Mouse (Mus musculus) c-Kit-negative CD71-positive TER-119-positive erythroid progenitor cells, embryonic 14.5 days (primary cell): ENCODE results near the gene Gm5244.

Experiments
- DNase-seq: peaks from one replicate; pipeline ENCODE4 v3.0.0-alpha.2; 2013; ENCODE audit warnings: low read depth, low spot score

The Gm5244 gene

GRCm38 (mm10) chr19:12846382-12846781 lies at the start of gene Gm5244:
Gm5244 (plus strand) TSS chr19:12846682.
- DNase-seq = no peak

DNA sequence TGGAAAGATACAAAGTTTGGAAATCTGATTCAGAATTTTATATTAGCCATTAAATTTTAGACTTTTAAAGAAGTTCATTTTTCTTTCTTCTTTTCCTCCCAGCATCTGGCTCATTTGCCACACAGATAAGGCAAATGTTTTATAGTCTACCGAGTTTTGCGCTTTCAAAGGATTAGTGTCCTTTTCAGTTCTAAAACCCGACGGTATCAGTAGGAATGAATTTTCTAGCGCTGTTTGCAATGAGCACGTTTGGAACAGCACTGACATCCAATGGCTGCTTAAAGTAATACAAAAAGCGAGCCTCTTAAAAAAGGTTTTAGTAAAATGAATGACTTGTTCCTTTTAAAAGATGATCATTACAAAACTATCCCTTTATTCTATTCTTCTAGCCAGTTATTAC lies 49.4 kb upstream of the Gm5244 start:
- peak; percentile 36 for DNase-seq

GRCm38 (mm10) chr19:12798404-12798803 lies 48.1 kb upstream of the Gm5244 start:
- DNase-seq = no peak

GRCm38 (mm10) chr19:12799081-12799480 lies 47.4 kb upstream of the Gm5244 start:
- no peak for DNase-seq

DNA sequence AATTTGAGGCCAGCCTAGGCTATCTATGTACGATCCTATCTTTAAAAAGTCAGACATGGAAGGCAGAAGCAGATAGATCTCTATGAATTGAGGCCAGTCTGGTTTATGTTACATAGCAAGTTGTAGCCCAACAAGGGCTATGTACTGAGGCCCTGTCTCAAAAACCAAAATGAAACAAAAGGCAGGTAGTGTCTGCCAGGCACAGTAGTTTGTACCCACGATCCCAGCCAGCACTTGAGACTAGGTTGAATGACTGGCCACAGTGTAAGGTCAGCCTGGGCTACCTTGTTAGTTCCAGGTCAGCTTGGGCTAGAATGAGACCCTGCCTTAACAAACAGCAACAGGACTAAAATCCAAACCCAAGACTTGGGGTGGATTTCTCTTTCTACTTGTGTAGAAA lies 45.9 kb upstream of the Gm5244 start:
- DNase-seq = no peak

- no peak for DNase-seq
Measured at GRCm38 (mm10) chr19:12801046-12801445, 45.4 kb upstream of the Gm5244 start.

GRCm38 (mm10) chr19:12802830-12803229 lies 43.7 kb upstream of the Gm5244 start:
- no peak for DNase-seq

DNA sequence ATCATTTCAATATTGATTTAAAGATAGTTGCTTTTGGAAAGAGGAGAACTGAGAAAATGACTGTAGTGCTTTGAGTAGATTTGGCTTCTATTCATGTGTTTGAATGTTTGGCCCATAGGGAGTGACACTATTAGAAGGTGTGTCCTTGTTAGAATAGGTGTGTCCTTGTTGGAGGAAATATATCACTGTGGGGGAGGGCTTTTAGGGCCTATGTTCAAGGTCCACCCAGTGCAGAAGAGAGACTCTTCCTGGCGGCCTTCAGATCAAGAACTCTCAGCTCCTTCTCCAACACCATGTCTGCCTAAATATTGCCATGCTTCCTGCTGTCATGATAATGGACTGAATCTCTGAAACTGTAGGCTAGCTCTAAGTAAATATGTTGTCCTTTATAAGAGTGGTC lies 42.2 kb upstream of the Gm5244 start:
- no peak for DNase-seq

GRCm38 (mm10) chr19:12805730-12806129 lies 40.8 kb upstream of the Gm5244 start:
- DNase-seq = no peak

DNA sequence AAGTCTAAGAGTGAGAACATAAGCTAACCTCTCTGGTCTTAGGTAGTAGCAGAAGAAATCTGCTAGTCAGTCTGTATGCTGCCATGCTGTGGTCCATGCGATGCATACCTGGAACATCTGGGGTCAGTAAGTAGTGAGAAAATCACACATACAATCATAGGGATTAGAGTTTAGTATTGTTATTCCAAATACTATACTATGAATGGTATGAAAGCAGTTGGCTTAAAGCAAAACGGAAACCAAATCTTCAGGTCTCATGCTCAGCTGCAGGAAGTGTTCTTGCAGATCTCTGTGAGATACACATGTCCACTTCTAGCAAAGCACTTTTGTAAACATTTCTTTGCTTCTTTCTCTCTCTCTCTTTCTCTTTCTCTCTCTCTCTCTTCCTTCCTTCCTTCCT lies 40.3 kb upstream of the Gm5244 start:
- no peak for DNase-seq

DNA sequence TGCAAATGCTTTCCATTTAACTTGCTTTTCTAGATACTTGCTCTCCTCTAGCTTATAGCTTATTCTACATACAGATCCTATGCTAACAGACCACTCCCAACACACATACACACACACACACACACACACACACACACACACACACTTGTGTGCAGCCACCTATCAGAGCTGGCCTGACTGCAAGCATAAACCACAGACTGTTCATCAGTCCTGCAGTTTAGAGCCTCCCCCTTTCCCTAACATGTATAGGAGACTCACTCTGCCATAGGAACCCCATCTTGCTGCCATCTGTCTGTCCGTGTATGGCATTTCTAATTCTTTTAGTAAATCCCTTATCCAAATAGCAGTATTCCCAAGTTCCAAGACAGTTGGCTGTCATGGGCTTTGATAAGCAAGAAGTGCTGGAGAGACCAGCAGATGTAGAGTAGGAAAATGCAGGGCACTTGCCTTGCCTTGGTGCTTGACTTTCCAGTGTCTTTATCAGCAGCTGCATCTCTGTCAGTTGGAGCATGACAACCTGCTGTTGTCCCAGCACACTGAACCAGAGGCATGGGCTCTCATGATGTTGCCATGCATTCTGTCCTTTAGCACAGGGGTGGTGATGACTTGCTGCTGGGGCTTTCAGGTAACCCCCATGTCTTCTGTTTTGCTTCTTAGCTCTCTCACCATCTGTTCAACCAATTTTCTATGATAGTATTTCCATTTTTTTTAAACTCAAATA lies 33.7 kb upstream of the Gm5244 start:
- DNase-seq = no peak

GRCm38 (mm10) chr19:12813883-12814282 lies 32.6 kb upstream of the Gm5244 start:
- DNase-seq = no peak

GRCm38 (mm10) chr19:12818507-12818906 lies 28.0 kb upstream of the Gm5244 start:
- DNase-seq = no peak

DNA sequence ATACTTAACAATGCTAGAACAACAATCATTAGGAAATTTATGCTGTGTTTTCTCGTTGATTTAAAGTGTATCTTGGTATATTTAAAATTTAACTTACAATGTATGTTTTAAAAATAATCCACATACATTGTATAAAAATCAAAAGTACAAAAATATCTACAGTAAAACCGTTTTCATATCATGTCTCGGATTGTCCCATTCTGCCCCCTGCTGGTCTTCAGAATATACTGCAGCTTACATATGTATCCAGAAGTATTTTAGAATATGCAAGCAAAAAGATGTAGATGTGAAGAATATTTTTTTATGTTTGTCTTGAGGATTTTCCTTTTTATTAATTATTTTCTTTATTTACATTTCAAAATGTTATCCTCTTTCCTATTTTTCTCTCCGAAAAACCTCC lies 26.1 kb upstream of the Gm5244 start:
- peak; percentile 47 for DNase-seq

DNA sequence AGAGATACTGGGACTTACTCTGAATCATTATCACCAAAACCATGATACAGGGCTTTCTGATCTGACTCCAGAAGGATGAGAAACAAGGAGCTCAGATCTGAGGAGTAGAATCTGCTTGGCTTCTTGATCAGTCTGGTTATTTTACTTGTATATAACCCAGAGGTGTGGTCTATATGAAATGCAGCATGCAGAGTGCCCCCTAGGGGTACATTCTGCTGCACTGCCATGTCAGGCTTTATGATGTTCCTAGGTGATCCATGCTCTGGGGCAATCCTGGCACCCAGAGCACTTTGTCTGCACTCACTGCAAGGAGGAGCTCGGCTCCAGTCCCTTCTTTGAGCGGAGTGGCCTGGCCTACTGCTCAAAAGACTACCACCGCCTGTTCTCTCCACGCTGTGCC lies 21.9 kb upstream of the Gm5244 start:
- DNase-seq = no peak

DNA sequence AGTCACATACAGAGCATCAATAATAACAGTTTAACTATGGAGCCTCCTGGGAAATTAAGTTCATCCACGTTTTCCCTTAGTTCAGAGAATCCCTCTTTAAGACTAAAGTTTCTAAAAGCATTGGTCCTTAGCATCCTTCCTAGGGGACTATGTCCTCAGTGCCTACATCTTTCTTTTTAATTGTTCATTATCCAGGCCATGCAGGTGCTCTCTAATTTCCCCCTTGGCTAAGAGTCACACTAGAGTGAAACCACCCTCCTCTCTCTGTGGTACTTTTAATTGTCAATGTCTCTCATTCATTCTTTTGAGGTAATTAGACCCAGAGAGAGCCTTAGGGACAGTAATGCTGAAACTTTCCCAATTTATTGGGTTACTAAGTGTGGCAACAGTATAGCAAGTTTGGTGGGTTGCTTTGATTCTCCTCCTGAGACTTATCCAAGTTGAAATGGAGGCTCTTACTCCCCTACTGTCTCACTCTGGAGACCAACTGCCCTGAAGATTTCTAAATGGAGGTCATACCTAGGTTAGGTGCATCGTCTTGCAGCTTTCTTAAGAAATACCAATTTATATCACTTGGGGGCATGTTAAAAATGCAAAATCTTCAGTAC lies 15.6 kb upstream of the Gm5244 start:
- DNase-seq = no peak

DNA sequence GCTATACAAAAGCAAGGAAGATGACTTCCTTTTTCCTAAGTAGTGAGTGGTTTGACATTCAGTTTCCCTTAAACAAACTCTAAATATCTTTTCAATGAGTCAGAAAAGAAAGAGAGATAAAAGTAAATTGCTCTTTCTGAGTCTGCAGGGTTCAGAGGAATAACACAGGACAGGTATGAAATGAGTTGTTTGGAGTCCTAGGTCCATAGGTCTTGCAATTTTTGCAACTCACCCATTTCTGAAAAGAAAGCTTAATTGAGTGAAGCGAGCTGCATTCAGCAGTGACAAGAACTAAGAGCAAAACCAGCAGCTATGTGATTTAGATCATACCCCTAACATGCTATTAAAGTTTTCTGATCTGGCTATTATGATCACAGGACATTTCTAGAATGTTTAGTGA lies 14.9 kb upstream of the Gm5244 start:
- no peak for DNase-seq

DNA sequence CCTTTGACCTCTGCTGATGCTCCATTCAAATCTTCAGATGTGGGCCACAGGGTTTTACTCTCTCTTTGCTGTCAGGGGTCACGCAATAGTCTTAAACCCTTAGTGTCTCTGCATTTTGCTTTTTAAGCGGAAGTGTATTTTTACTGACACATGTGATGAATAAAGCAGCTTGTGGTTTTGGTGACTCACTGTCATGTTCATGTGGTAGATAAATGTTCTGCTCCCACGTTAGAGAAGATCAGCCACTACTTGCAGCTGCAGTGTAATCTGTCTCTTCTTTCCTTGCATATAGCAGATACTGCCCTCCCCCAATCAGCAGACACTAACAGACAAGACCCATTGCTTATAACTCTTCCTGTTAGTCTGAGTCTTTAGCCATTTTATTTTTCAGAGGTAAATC lies 12.9 kb upstream of the Gm5244 start:
- no peak for DNase-seq

GRCm38 (mm10) chr19:12838507-12838906 lies 8.0 kb upstream of the Gm5244 start:
- DNase-seq = no peak

- no peak for DNase-seq
Measured at GRCm38 (mm10) chr19:12856983-12857382, 10.5 kb downstream of the Gm5244 start, which contains the start of gene Olfr1444. Olfr1444 (plus strand) TSS chr19:12857283.

DNA sequence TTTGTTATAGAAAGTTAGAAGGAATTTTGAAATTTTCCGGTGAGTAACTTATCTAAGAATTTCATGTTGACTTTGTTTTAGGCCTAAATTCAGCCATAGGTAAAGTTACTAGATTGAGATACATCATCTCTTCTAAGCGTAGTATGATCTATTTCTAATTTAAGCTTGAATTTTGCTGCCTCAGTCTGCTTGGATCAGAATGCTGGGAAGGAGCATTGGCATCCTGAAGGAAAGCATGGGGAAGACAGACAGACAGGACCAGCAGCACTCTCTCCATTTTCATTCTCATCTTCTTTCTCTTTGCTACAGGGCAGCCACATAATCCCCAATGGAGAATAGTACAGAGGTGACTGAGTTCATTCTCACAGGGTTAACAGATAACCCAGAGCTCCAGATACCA lies 37.1 kb downstream of the Gm5244 start, which contains the start of gene Olfr1445:
Gene Olfr1445 (plus strand): TSS at position 301 of the 400 bp plus-strand sequence.
- DNase-seq = no peak

- no peak for DNase-seq
Measured at GRCm38 (mm10) chr19:12893424-12893823, 46.9 kb downstream of the Gm5244 start, which contains the start of gene Olfr1446. Olfr1446 (minus strand) TSS chr19:12893524.
